Mouse (Mus musculus) kidney, postnatal 0 days (tissue): Measurements from ENCODE around the gene Shc1. TPM values are rescaled to one million over a fixed set of nuclear protein-coding genes. Genes with fewer than 3 reads are reported as not detected.

Experiments used
- ATAC-seq: fragments of 200-750 bp; cut with Nextera tagmentation; replicated peaks from 2 replicates; pipeline ENCODE4 v1.8.0; 2017; ENCODE audit warnings: low read depth, moderate number of reproducible peaks, moderate TSS enrichment, moderate library complexity; ENCODE audit not compliant: low FRiP score
- DNase-seq: peaks from one replicate; pipeline ENCODE4 v3.0.0-alpha.2; 2016; ENCODE audit warnings: low spot score
- H3K27ac ChIP-seq: fragments of 300-500 bp; sonication (generic); 2 replicates; pipeline ENCODE4 v1.5.1; 2014; ENCODE audit warnings: mild to moderate bottlenecking
- H3K27me3 ChIP-seq: fragments of 300-500 bp; sonication (generic); 2 replicates; pipeline ENCODE4 v1.6.1; 2014; ENCODE audit warnings: low read length, mixed read lengths; ENCODE audit not compliant: insufficient read depth
- H3K36me3 ChIP-seq: fragments of 300-500 bp; sonication (generic); 2 replicates; pipeline ENCODE4 v1.6.1; 2014; ENCODE audit warnings: low read length, mixed read lengths; ENCODE audit not compliant: insufficient read depth
- H3K4me1 ChIP-seq: fragments of 300-500 bp; sonication (generic); replicated peaks from 2 replicates; pipeline ENCODE4 v1.6.1; 2014; ENCODE audit warnings: antibody characterized with exemption, low read length, mixed read lengths; ENCODE audit not compliant: insufficient read depth
- H3K4me2 ChIP-seq: fragments of 300-500 bp; sonication (generic); 2 replicates; pipeline ENCODE4 v1.6.1; 2014; ENCODE audit warnings: mild to moderate bottlenecking, low read length, moderate library complexity, mixed read lengths
- H3K4me3 ChIP-seq: fragments of 300-500 bp; sonication (generic); replicated peaks from 2 replicates; pipeline ENCODE4 v1.5.1; 2014; ENCODE audit warnings: low read depth, low read length
- H3K9ac ChIP-seq: fragments of 300-500 bp; sonication (generic); 2 replicates; pipeline ENCODE4 v1.6.1; 2014; ENCODE audit warnings: low read depth, low read length
- H3K9me3 ChIP-seq: fragments of 300-500 bp; sonication (generic); replicated peaks from 2 replicates; pipeline ENCODE4 v1.6.1; 2016; ENCODE audit warnings: low read length, inconsistent platforms, mixed read lengths
- CTCF ChIP-seq: IDR thresholded peaks from 2 replicates; pipeline ENCODE4 v1.5.1; 2016; ENCODE audit warnings: antibody characterized with exemption, low read depth, mild to moderate bottlenecking, moderate library complexity
- WGBS: fragments of 180-500 bp; shearing (Covaris S2); extraction: QIAGEN DNeasy Blood & Tissue Kit; methylation state at CpG from one replicate; pipeline ENCODE4 v1.1.7; 2014; 5-methylcytosine and 5-hydroxymethylcytosine counted together
- polyA plus RNA-seq: library from polyadenylated mRNA; unstranded; fragments of >200 nt; fragmentation: Nextera tagmentation; extraction: Ambion mirVana; gene quantifications from 2 replicates; pipeline ENCODE4 v1.2.1, GENCODE M21; 2015

The Shc1 gene
- polyA plus RNA-seq, 1 experiment from 2014 or later: 73.2 TPM

GRCm38 (mm10) chr3:89411490-89412393 lies 6.5 kb upstream of the Shc1 start, which contains the start of gene Flad1:
TSS of gene Flad1 (minus strand) at chr3:89411870.
- WGBS: 6% methylated on average over 28 of the region's 28 CpGs
- Histone ChIP-seq H3K9me3 (no peaks in the 10 kb centered on the region), H3K27ac (peak within 1 kb of the TSS; percentile 71), H3K36me3 (peaks cover 25% of the 10 kb centered on the region), H3K9ac (peak within 1 kb of the TSS; percentile 60), H3K4me3 (peak within 1 kb of the TSS; percentile 50), H3K4me1 (peaks cover 8% of the 10 kb centered on the region), H3K27me3 (no peaks in the 10 kb centered on the region), H3K4me2 (peak within 1 kb of the TSS; percentile 79)
- DNase-seq (peak; percentile 99), ATAC-seq (peak; percentile 99)
- TF ChIP-seq CTCF: no peak

- Histone ChIP-seq H3K4me2 (no peak overlapping the region), H3K36me3 (peaks cover 21% of the 10 kb centered on the region), H3K9ac (no peak overlapping the region), H3K27me3 (no peaks in the 10 kb centered on the region), H3K9me3 (no peaks in the 10 kb centered on the region), H3K4me3 (no peak overlapping the region), H3K27ac (no peak overlapping the region), H3K4me1 (peaks cover 14% of the 10 kb centered on the region)
- DNase-seq (no peak), ATAC-seq (no peak)
- no peak for TF ChIP-seq CTCF
- WGBS: 95% methylated on average over 8 of the region's 8 CpGs
These were observed 2.1 kb upstream of the Shc1 start for GRCm38 (mm10) chr3:89416158-89416557.

GRCm38 (mm10) chr3:89417131-89417530 lies 1.1 kb upstream of the Shc1 start:
- WGBS: 15% methylated on average over 2 of the region's 2 CpGs

GRCm38 (mm10) chr3:89417840-89418169 lies 438 bp upstream of the Shc1 start:
- WGBS: 0% methylated on average over 20 of the region's 20 CpGs
- no peaks in the 10 kb centered on the region for H3K27me3 ChIP-seq
- H3K9ac ChIP-seq: peak overlapping the region; percentile 66; the same call in 1 of the 2 replicates
- TF ChIP-seq CTCF: no peak
- H3K4me1 ChIP-seq: peaks cover 15% of the 10 kb centered on the region
- peaks cover 21% of the 10 kb centered on the region for H3K36me3 ChIP-seq
- H3K4me3 ChIP-seq: peak overlapping the region; percentile 51
- DNase-seq (peak; percentile 87), ATAC-seq (peak; percentile 12; the same call in 1 of the 2 replicates)
- H3K9me3 ChIP-seq: no peaks in the 10 kb centered on the region
- H3K4me2 ChIP-seq: peak overlapping the region; percentile 91
- peak overlapping the region; percentile 97 for H3K27ac ChIP-seq

More at GRCm38 (mm10) chr3:89417131-89417530, 1.1 kb upstream of the Shc1 start:
- TF ChIP-seq CTCF: no peak
- Histone ChIP-seq H3K27me3 (no peaks in the 10 kb centered on the region), H3K9me3 (no peaks in the 10 kb centered on the region), H3K36me3 (peaks cover 21% of the 10 kb centered on the region), H3K9ac (peak overlapping the region; percentile 66; the same call in 1 of the 2 replicates), H3K4me3 (peak overlapping the region; percentile 51), H3K4me2 (peak overlapping the region; percentile 91), H3K4me1 (peaks cover 11% of the 10 kb centered on the region), H3K27ac (peak overlapping the region; percentile 97; the same call in 1 of the 2 replicates)
- no peak for DNase-seq
- ATAC-seq: no peak

GRCm38 (mm10) chr3:89418861-89419250 lies 613 bp downstream of the Shc1 start:
- peaks cover 21% of the 10 kb centered on the region for H3K36me3 ChIP-seq
- peaks cover 22% of the 10 kb centered on the region for H3K4me1 ChIP-seq
- no peak for TF ChIP-seq CTCF
- under 1% methylated on average over 16 of the region's 16 CpGs for whole genome bisulfite sequencing
- no peaks in the 10 kb centered on the region for H3K27me3 ChIP-seq
- ATAC-seq (peak; percentile 38), DNase-seq (peak; percentile 95)
- H3K9me3 ChIP-seq: no peaks in the 10 kb centered on the region
- H3K27ac ChIP-seq: peak overlapping the region; percentile 97
- peak overlapping the region; percentile 51 for H3K4me3 ChIP-seq
- H3K9ac ChIP-seq: peak overlapping the region; percentile 66
- peak overlapping the region; percentile 91 for H3K4me2 ChIP-seq

- Histone ChIP-seq H3K27me3 (no peaks in the 10 kb centered on the region), H3K9ac (peak overlapping the region; percentile 66), H3K4me3 (peak overlapping the region; percentile 51), H3K36me3 (peaks cover 15% of the 10 kb centered on the region), H3K4me2 (peak overlapping the region; percentile 91), H3K4me1 (peaks cover 22% of the 10 kb centered on the region), H3K27ac (peak overlapping the region; percentile 97), H3K9me3 (no peaks in the 10 kb centered on the region)
- DNase-seq (peak; percentile 91), ATAC-seq (no peak)
- no peak for TF ChIP-seq CTCF
- WGBS: under 1% methylated on average over 9 of the region's 9 CpGs
These were observed 1.3 kb downstream of the Shc1 start for GRCm38 (mm10) chr3:89419571-89419970.
